ENCODE assay signal across 22 mouse cellular contexts in the genomic region with DNA sequence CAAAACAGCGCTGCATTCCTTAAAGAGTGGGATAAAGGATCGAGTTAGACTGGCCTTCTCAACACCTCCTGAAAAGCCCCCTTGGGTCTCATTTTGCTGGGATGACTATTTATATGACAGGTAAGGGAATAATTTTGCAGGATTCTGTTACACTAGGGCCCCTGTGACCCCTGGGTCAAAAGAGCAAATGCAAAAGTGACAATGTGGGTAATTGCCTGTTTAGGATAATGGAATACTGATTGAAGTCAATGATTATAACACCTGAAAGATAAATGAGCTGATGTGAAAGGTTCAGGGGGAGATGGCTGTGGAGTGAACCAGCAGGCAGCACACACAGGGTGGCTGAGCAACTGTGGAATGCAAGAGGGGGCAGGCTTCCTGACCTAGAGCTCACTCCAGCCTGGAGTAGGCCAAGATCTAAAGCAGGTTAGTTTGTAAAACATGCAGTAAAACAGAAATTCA.
A peak's percentile ranks its signal among the peaks of the same experiment; 100 is the strongest.
DNase-seq lines count a peak whose midpoint lies in the region; ATAC-seq lines count a peak whose summit lies in the region.
"Had no signal": no experiment of that assay in that cellular context is flagged by ENCODE, and none has a peak within 500 bp of the region (broad histone marks: within the 10 kb centered on the region; RNA-seq: fewer than 3 reads in every experiment).

No protein-coding gene starts in this region.

- peak; percentile 85 for ATAC-seq in kidney, embryonic 14.5 days (ENCODE audit: low FRiP score, low TSS enrichment)
- no peak for ATAC-seq in limb, embryonic 15.5 days (ENCODE audit: insufficient number of reproducible peaks, low FRiP score, low TSS enrichment, low read depth)
- ATAC-seq: CD4-positive, CD25-positive, alpha-beta regulatory T cell, adult 4 months; forebrain, embryonic 16.5 days; hindbrain, embryonic 16.5 days; intestine, postnatal 0 days; liver, embryonic 12.5 days; Patski had no signal

- no peaks in the 10 kb centered on the region for H3K27me3 ChIP-seq in kidney, embryonic 14.5 days (ENCODE audit: control insufficient read depth, insufficient read depth, low read length)
- no peaks in the 10 kb centered on the region for H3K27me3 ChIP-seq in limb, embryonic 15.5 days
- H3K27me3 ChIP-seq: heart, embryonic 13.5 days; liver, embryonic 12.5 days; neural tube, embryonic 12.5 days; Patski had no signal

- no peak overlapping the region for H3K9ac ChIP-seq in kidney, embryonic 14.5 days (ENCODE audit: low read depth, low read length)
- H3K9ac ChIP-seq in limb, embryonic 15.5 days, result no peak overlapping the region
- H3K9ac ChIP-seq: heart, embryonic 13.5 days; liver, embryonic 12.5 days; neural tube, embryonic 12.5 days had no signal

- 30% methylated on average over 2 of the region's 2 CpGs for WGBS in kidney, embryonic 14.5 days
- 24% methylated on average over 2 of the region's 2 CpGs for WGBS in limb, embryonic 15.5 days

- H3K9me3 ChIP-seq in kidney, embryonic 14.5 days (ENCODE audit: control insufficient read depth, low read length), result no peaks in the 10 kb centered on the region
- no peaks in the 10 kb centered on the region for H3K9me3 ChIP-seq in limb, embryonic 15.5 days
- H3K9me3 ChIP-seq: heart, embryonic 13.5 days; liver, embryonic 12.5 days; neural tube, embryonic 12.5 days had no signal

- no peak overlapping the region for H3K27ac ChIP-seq in kidney, embryonic 14.5 days (ENCODE audit: low read depth, low read length)
- peak overlapping the region; percentile 55 for H3K27ac ChIP-seq in limb, embryonic 15.5 days
- H3K27ac ChIP-seq: heart, embryonic 13.5 days; liver, embryonic 12.5 days; neural tube, embryonic 12.5 days had no signal

- no peaks in the 10 kb centered on the region for H3K36me3 ChIP-seq in kidney, embryonic 14.5 days (ENCODE audit: control insufficient read depth, insufficient read depth, low read length)
- H3K36me3 ChIP-seq in limb, embryonic 15.5 days, result no peaks in the 10 kb centered on the region
- H3K36me3 ChIP-seq: heart, embryonic 13.5 days; liver, embryonic 12.5 days; neural tube, embryonic 12.5 days had no signal

- H3K4me3 ChIP-seq in kidney, embryonic 14.5 days (ENCODE audit: low read length), result no peak overlapping the region
- no peak overlapping the region for H3K4me3 ChIP-seq in limb, embryonic 15.5 days
- H3K4me3 ChIP-seq: heart, embryonic 13.5 days; liver, embryonic 12.5 days; neural tube, embryonic 12.5 days had no signal

- 0 out of 2 replicates have a peak, but pooled peaks cover 5% of the 10 kb centered on the region for H3K4me1 ChIP-seq in kidney, embryonic 14.5 days (ENCODE audit: control insufficient read depth, insufficient read depth, low read length)
- peaks cover 9% of the 10 kb centered on the region; the same call in 1 of the 2 replicates for H3K4me1 ChIP-seq in limb, embryonic 15.5 days
- H3K4me1 ChIP-seq: liver, embryonic 12.5 days; neural tube, embryonic 12.5 days had no signal

- DNase-seq in kidney, adult 8-10 months, result no peak
- DNase-seq in embryo, embryonic 10.5 days (ENCODE audit: low spot score), result peak; percentile 72
- DNase-seq in forelimb bud, embryonic 11.5 days (ENCODE audit: low read depth, low spot score), result peak; percentile 81
- DNase-seq in left cerebral cortex, postnatal 25 days (ENCODE audit: low spot score in 2 of 2), result no peak
- DNase-seq in right cerebral cortex, adult 2 months (ENCODE audit: low spot score in 2 of 2), result no peak
- DNase-seq: adrenal gland, postnatal 25 days; cerebellum, adult 11-12 months; cerebellum, postnatal 14 days; gastrocnemius, postnatal 10 days; heart, adult 11 months; lung, adult 2 months; thymus, postnatal 14 days had no signal

- no peak overlapping the region for H3K4me2 ChIP-seq in kidney, embryonic 14.5 days (replicated peaks; ENCODE audit: low read depth, low read length)
- no peak overlapping the region for H3K4me2 ChIP-seq in limb, embryonic 15.5 days
- H3K4me2 ChIP-seq: heart, embryonic 13.5 days; liver, embryonic 12.5 days; neural tube, embryonic 12.5 days had no signal

- intact Hi-C loops in left cerebral cortex, postnatal 25 days (cut with DNase I), result no loop called here

Comparison
In these comparisons a context has a peak if more than half of its experiments do, and no peak if none do; other contexts are left out.
1. DNase-seq: peak in embryo, embryonic 10.5 days (single experiment) and forelimb bud, embryonic 11.5 days (single experiment); none in kidney, adult 8-10 months (0 of 2), left cerebral cortex, postnatal 25 days (0 of 2) and right cerebral cortex, adult 2 months (0 of 2).